Mouse (Mus musculus) embryonic stem cell, embryonic (primary cell): ENCODE data around the gene Zcrb1.

Source experiments
- CTCF ChIA-PET, 4 experiments: fragments of 300-600 bp in 2 of 4; fragments of 350-600 bp in 2 of 4; sonication (Branson Sonifier 250); formaldehyde crosslinking; loops; one replicate each; lab custom pipeline; 2022; ENCODE audit warnings: inconsistent platforms in 2 of 4; lab: Charles Lee
- POLR2A ChIA-PET, 4 experiments: fragments of 300-600 bp in 2 of 4; fragments of 350-600 bp in 2 of 4; sonication (Branson Sonifier 250); formaldehyde crosslinking; loops; one replicate each; lab custom pipeline; 2022; ENCODE audit warnings: antibody characterized with exemption in 4 of 4, inconsistent platforms in 1 of 4; lab: Charles Lee

The Zcrb1 gene

DNA sequence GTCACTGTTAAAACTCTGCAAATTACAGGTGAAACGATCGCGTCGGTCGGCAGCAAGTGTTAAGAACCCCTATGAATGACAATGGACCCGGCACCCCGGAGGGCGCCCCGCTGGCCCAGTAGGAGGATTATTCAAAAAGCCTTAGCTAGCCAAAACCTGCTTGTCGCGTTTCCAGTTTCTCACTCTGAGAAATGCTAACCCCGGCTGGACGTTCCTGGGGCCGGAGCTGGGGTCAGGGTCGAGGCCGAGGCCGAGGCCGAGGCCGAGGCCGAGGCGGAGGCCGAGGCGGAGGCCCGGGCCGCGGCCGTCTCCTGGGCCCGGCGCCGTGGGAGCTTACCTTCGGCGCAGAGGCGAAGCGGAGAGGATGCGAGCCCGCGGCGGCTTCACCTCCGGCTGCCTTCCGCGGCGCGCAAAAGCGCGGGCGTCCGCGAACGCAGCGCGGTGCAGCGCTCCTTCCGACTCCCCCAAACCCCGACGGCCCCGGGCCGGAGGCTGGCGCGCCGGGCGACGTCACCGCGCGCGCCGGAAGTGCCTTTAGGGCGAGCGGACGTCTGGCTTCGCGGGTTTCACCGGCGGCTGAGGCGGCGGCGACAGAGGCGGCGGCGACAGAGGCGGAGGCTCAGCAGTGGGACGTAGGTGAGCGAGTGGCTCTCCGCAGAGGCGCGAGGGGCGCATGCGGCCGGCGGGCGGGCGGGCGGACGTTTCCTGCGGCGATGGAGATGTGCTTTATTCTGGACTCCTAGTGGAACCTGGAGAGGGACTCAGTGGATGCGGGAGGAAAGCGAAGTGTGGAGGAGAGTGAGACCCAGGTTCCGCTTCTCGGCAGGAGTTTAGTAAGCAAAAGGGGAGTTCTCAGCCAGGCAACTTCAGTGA, at the start of gene Zcrb1, which contains the start of gene Pphln1:
TSS of gene Zcrb1 (minus strand) at position 509 of the 873 bp plus-strand sequence.
TSS of gene Pphln1 (plus strand) at position 525 of the 873 bp plus-strand sequence.
- ChIA-PET POLR2A (interaction anchor here in 3 of 4 experiments (0.6 to 1.3 kb wide), 6 partner anchors 9 to 123 kb away, joined by 3 to 6 read pairs (median 4); no protein-coding TSS in a partner anchor), CTCF (no interaction called here)

DNA sequence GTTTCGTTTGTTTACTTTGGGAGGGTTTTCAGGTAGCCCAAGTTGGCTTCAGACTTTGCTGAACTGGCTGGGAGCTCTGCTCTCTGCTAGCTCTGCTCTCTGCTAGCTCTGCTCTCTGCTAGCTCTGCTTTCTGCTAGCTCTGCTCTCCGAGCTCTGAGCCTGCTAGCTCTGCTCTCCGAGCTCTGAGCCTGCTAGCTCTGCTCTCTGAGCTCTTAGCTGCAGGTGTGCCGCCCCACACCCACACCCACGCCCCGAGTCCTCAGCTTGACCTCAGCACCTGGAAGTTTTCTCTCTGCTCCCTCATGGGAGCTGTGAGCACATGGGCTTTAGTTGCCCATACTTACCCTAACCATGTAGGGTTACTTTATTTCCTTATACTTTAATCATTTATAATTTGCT, 45.5 kb upstream of the Zcrb1 start:
- CTCF ChIA-PET, result no interaction called here
- POLR2A ChIA-PET, result interaction anchor here in 1 of 4 experiments (0.6 kb wide), 1 partner anchor 1799 kb away, joined by 16 read pairs; no protein-coding TSS in a partner anchor

DNA sequence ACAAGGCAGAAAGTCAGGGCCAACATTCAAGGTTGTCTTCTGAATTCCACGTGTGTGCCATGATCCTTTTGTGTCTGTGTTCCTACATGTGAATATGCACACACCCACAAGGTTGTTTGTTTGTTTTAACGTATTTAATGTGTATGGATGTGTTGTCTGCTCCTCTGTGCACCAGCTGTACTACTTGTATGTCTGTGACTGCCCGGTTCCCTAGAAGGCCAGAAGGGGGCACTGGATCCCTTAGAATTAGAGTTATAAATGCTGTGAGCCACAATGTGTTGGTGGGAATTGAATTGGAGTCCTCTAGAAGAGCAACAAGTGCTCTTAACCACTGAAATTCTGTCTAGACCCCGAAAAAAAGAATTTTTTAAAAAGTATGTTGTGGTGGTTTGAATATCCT, 44.1 kb upstream of the Zcrb1 start:
- ChIA-PET POLR2A (interaction anchor here in 1 of 4 experiments (1.1 kb wide), 1 partner anchor 48 kb away, joined by 3 read pairs; no protein-coding TSS in a partner anchor), CTCF (interaction anchor here in 1 of 4 experiments (0.6 kb wide), 1 partner anchor 134 kb away, joined by 3 read pairs; no protein-coding TSS in a partner anchor)

DNA sequence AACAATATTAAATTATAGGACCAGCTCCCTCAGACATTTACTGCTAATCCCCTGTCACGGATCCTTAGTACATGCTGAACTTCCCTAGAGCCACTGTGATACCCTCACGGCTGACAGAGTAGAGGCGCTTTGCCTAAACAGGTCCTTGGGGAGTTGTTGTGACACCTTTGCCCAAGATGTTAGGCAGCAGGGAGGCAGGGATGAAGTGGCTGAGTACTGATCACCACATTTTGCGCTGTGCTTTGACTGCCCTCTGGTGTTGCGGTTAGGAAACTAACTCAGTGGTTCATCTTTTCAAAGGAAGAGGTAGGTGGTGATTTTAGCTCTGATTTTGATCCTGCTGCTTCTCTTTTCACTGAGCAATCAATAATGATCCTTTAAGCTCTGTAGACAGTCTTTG, 40.5 kb upstream of the Zcrb1 start:
- ChIA-PET POLR2A (no interaction called here), CTCF (interaction anchor here in 3 of 4 experiments (0.6 to 1.3 kb wide), 6 partner anchors 9 to 608 kb away, joined by 3 to 6 read pairs (median 3); no protein-coding TSS in a partner anchor)

DNA sequence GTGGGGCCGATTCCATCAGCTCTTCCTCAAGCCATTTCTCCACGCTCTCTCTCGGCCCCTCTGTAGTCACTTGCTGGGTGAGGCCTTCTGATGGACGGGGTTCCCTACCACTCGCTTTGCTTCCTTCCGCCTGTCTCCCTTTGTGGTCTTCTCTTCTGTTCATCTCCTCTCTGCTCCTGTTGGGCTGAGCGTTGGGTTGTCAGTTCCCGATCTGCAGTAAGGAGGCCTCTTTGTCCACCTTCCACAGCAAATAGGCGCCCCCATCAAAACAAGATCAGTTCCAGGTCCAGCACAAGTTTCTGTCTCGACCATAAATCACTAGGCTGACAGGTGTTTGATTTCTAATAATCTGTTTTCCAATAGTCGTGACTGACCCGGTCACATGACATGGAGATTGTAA, 37.9 kb upstream of the Zcrb1 start:
- POLR2A ChIA-PET, result interaction anchor here in 1 of 4 experiments (0.7 to 1.0 kb wide), 2 partner anchors 21 to 476 kb away, joined by 3 read pairs; no protein-coding TSS in a partner anchor
- CTCF ChIA-PET, result interaction anchor here in 2 of 4 experiments (0.6 to 0.7 kb wide), 2 partner anchors 162 to 779 kb away, joined by 3 to 5 read pairs; no protein-coding TSS in a partner anchor

DNA sequence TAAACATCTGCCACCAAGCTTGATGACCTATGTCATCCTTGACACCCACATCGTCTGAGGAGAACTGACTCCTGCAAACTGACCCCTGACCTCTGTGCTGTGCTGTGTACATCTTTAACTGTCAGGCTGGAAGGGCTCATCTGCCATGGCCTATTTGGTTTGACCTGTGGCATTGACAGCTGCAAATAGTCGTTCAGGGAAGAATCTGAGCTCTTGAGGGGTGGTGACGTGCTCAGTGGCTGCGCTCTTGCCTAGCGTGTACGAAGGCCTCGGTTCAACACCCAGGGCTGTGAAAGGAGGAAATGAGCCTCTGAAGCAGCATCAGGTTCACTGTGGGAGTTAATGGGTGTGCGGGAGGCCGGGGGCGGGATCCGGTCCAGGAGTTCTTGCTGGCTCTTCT, 35.7 kb upstream of the Zcrb1 start:
- CTCF ChIA-PET, result no interaction called here
- POLR2A ChIA-PET, result no interaction called here

DNA sequence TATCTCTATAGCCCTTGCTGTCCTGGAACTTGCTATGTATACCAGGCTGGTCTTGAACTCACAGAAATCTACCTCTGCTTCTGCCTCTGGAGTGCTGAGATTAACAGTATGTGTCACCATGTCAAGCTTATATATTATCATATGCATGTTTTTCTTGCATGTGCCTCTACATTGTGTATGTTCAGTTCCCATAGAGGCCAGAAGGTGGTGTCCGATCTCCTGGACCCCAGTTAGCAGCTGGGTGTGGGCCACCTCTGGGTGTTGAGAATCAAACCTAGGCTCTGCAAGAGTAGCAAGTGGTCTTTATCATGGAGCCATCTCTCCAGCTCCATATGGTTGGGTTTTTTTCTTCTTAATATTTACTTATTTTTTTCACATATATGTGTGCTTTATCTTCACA, 24.4 kb upstream of the Zcrb1 start:
- POLR2A ChIA-PET, result interaction anchor here in 1 of 4 experiments (0.6 kb wide), 1 partner anchor 49 kb away, joined by 3 read pairs; no protein-coding TSS in a partner anchor
- CTCF ChIA-PET, result interaction anchor here (0.6 to 0.9 kb wide), 6 partner anchors 10 to 924 kb away, joined by 3 to 5 read pairs (median 3); no protein-coding TSS in a partner anchor

DNA sequence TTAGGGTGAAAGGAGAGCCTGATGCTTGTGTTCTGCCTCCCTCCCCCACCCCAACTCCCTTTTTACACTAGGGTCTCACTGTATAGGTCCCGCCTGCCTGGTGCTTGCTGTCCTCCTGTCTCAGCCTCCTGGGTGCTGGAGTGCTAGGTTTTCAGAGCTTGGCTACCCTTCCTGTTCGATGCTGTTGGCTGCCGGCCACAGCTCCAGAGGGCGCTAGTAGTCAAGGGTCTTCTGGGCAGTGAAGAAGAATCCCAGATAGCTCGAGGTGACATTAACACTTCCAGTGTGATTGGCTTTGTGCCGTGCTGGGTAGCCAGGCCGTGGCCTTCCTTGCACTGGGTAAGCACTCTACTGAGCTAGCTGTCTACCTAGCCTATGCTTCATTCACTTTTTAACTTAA, 22.5 kb upstream of the Zcrb1 start:
- POLR2A ChIA-PET, result interaction anchor here in 2 of 4 experiments (0.6 to 0.7 kb wide), 2 partner anchors 74 to 139 kb away, joined by 3 read pairs; no protein-coding TSS in a partner anchor
- CTCF ChIA-PET, result interaction anchor here in 3 of 4 experiments (0.5 to 1.3 kb wide), 6 partner anchors 41 to 171 kb away, joined by 3 read pairs; no protein-coding TSS in a partner anchor

DNA sequence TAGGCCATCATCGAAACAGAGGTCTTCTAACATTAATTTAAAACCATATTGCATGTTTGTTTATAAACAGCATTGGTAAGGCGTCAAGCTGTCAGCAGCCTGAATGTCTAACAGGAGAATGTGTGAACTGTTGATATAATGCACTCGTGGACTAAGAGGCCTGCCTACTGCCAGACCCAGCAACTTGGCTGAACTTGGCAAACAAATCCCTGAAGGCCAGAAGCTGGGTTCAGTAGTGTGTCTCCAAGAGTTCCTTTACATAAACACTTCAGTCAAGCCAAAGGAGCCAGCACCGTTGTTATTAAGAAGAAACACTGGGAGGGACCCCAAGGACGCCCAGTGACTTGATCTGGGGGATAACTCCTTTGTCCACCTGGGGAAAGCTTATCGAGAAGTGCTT, 18.2 kb upstream of the Zcrb1 start:
- POLR2A ChIA-PET, result no interaction called here
- CTCF ChIA-PET, result no interaction called here

DNA sequence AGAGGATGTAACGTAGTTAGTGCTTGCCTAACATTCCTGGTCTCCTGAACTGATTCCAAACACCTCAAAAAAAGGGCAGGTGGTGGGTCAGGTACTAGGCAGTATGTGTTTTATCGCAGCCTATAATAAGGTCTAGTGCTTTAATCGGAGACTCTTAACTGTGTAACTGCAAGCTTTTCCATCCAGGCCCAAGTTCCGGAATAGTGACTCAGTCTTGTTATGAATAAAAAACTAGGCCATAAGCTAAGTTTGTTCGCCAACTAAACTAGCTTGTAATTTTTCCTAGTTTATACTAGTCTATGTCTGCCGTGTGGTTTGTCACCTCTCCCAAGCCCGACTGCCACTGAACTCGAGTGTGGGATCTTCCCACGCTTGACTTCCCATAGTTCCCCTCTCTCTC, 16.3 kb upstream of the Zcrb1 start:
- ChIA-PET POLR2A (interaction anchor here in 3 of 4 experiments (0.6 to 1.1 kb wide), 4 partner anchors 10 to 155 kb away, joined by 3 to 8 read pairs (median 4); no protein-coding TSS in a partner anchor), CTCF (no interaction called here)

DNA sequence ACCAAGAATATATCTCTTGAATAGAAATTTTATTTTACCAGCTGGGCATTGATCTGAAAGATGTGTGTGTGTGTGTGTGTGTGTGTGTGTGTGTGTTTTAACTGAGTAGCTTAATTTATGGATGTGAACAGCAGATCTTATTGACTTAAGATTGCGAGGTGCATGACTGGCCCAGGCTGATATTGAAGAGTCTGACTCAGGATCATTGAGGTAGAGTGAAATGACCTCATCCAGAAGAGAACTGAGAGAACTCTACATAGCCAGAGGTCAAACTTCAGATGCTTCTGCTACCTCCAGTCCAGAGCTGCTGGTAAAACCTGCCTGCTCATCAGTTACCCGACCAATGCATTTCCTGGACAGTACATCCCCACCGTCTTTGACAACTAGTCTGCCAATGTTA, 14.3 kb upstream of the Zcrb1 start:
- ChIA-PET CTCF (interaction anchor here in 1 of 4 experiments (0.6 to 1.1 kb wide), 2 partner anchors 10 to 163 kb away, joined by 3 read pairs; no protein-coding TSS in a partner anchor), POLR2A (interaction anchor here in 2 of 4 experiments (0.6 to 0.7 kb wide), 2 partner anchors 80 to 410 kb away, joined by 3 read pairs; no protein-coding TSS in a partner anchor)

DNA sequence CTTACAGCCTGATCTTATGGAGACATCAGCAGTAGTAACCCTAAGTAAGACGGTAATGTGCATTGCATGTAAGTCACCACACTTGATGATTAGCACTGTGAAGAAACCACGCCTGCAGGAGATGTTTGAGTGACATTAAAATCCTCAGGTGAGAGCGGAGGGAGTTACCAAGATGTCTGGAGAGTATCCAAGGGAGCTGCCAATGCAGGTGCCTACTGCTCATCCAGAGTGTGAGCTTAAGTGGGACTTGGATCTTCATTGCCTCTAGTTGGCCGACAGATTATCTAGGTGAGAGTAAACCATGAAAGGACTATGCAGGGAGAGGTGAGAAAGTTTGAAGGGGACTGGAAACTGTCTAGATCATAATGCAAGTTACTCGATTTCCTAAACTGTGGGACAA, 8.4 kb upstream of the Zcrb1 start:
- ChIA-PET POLR2A (no interaction called here), CTCF (no interaction called here)

DNA sequence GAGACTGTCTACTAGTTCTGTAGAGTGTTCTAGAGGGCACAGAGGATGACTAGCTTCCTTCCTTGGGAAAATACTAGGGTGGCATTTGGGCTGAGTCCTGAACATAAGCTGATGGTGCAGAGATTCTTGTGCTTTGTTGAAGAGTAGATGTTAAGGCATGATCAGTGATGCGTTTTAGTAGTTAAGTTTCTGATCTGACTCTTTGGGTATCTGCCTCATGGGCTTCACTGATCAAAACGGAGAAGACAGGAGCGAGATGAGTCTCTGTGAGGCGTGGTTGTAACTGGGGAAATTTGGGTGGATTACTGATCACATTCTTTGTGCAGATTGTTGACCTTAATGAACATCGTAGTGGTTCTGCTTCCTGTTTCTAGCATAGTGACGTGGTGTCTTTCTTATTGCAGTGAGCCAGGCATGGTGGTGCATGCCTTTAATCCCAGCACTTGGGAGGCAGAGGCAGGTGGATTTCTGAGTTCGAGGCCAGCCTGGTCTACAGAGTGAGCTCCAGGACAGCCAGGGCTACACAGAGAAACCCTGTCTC, 7.4 kb upstream of the Zcrb1 start:
- ChIA-PET CTCF (no interaction called here), POLR2A (no interaction called here)

DNA sequence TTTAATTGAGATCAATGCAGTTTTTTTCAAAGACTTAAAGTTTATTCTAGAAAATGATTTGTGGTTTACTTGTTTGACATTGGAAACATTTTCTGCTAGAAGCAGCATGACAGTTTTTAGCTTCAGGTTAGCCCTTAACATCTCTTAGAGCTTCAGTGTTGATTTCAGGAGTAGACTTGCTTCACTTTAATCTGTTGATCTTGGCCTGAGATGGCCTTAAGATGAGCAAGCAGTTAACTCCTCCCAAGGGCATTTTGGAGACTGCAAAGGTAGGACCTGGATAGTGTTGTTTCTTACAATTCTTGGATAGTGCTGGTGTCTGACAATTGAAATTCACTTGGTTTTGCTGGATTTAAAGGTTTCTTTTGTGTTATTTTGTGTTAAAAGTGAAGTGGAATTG, 6.7 kb upstream of the Zcrb1 start:
- POLR2A ChIA-PET, result interaction anchor here in 1 of 4 experiments (1.4 kb wide), 1 partner anchor 10 kb away, joined by 4 read pairs; no protein-coding TSS in a partner anchor
- CTCF ChIA-PET, result interaction anchor here in 1 of 4 experiments (0.6 kb wide), 1 partner anchor 191 kb away, joined by 3 read pairs; no protein-coding TSS in a partner anchor

DNA sequence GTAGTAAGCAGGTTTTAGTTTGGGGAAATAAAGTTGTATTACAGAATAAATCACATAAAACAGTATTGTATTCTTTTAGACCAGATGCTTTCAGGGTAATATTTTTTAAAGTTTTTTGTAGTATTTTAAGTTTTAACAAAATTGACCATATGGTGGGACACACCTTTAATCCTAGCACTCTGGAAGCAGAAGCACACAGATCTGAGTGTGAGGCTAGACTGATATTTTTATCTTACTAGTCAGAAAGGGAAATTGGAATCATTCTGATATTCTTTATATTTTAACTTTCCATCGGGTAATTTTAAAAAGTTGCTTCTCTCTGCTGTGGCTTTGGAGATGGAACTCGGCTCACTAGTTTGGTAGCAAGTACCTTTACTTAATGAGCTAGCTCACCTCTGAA, 4.6 kb upstream of the Zcrb1 start:
- ChIA-PET POLR2A (no interaction called here), CTCF (no interaction called here)

DNA sequence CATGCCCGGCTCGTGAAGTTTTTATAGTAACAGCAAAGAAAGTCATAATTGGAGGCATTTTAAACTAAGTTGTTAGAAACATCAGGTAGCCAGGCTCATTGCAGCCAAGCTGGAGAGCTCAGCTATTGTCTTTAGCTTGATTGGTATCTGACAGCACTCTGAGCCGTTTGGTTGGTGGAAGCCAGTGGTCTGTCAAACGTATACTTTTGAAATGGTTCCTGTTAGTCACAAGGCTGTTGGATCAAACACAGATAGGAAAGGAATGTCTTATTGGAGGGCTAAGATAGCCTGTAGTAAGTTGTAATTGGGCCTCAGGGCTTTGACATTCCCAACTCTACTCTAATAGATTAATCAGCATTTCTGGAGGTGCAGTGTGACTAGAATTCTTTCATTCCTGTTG, 3.3 kb upstream of the Zcrb1 start:
- ChIA-PET POLR2A (no interaction called here), CTCF (no interaction called here)

DNA sequence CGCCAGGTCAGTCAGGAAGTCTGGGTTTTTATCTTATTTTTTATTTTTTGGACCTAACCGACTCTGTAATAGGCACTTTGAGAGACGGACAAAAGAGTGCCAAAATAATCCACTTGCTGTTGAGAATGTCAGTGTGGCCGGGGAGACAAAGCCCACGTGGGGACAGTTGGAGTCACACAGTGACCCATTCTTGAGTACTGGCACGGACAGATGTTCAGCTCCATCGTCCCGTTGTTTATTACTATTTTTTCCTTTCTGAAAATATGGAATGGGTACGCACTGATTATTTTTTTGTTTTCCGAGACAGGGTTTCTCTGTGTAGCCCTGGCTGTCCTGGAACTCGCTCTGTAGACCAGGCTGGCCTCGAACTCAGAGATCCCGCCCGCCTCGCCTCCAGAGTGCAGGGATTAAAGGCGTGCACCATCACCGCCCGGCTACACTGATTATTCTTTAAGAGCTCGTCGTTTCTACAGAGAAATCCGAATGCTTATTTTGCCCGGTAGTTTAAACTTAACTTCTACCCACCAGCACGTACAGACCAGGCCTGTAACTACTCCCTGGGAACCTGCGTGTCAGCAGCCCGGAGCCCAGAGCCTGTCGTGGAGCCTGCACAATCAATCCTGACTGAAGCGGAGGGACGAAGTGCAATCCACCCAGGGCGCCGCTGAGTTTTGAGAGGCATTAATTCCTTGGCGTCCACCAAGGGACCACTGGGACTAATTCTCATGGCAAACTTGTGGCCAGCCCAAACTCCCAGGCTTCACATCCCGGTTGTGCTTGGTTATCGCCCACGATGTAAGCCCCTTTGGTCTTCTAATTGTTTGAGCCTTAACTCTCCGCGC, 786 bp upstream of the Zcrb1 start:
- ChIA-PET CTCF (no interaction called here), POLR2A (interaction anchor here in 1 of 4 experiments (1.0 to 1.7 kb wide), 3 partner anchors 10 to 109 kb away, joined by 3 to 4 read pairs (median 3); no protein-coding TSS in a partner anchor)

DNA sequence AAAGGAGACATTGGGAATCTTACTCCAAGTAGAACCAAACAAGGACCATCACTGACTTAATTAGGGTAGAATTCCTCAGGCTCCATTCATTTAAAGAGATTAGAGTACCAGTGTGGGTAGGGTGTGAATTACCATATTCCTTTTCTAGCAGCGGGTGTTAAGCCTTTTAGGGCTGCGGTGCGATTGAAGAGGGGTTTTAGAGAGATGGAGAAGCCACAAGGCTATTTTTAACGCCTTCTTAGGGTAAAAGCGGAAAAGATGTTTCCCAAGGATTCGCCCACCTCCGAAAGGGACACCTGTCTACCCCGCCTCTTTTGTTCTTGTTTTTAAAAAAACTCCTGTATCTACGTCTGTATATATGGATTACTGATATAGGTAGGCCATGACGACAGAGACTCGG, 865 bp downstream of the Zcrb1 start:
- ChIA-PET CTCF (no interaction called here), POLR2A (interaction anchor here in 3 of 4 experiments (0.6 to 1.3 kb wide), 6 partner anchors 8 to 124 kb away, joined by 3 to 6 read pairs (median 4); no protein-coding TSS in a partner anchor)
